Mouse (Mus musculus): ENCODE data around the gene Erg. TPM values are rescaled to one million over a fixed set of nuclear protein-coding genes. Genes with fewer than 3 reads are reported as not detected.

Gene Erg
- polyA plus RNA-seq, 1 experiment from 2014 or later = 1.1 TPM

DNA sequence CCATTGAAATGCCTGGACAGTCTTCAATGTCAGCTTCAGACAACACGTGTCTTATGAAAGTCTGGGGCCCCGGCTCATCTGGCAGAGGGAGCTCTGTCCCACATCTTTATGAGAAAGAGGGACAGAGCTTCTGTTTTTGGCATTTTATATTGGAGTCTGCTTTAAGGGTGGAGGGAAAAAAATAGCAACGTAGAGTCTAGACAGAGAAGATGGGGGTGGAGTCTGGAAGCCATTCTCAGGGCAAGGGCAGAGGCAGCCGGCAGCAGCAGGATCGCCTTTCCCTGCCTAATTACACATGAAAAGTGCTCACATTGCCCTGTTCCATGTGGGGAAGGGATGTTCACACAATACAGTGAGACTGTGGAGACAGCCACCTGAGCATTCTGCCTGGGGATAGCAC is 16.1 kb upstream of the Erg start:
- H3K9ac ChIP-seq = no peak overlapping the region
- ATAC-seq (ENCODE audit: low read depth) (no peak), DNase-seq (no peak)
- 64% methylated on average over 5 of the region's 5 CpGs for WGBS (ENCODE audit: insufficient replicate concordance)
- H3K36me3 ChIP-seq = no peaks in the 10 kb centered on the region
- H3K4me3 ChIP-seq (replicated peaks) = no peak overlapping the region
- no peak overlapping the region for H3K27ac ChIP-seq
- H3K9me3 ChIP-seq (replicated peaks) = no peaks in the 10 kb centered on the region
- H3K4me2 ChIP-seq = no peak overlapping the region
- no peaks in the 10 kb centered on the region for H3K27me3 ChIP-seq
- no peaks in the 10 kb centered on the region for H3K4me1 ChIP-seq (replicated peaks)

DNA sequence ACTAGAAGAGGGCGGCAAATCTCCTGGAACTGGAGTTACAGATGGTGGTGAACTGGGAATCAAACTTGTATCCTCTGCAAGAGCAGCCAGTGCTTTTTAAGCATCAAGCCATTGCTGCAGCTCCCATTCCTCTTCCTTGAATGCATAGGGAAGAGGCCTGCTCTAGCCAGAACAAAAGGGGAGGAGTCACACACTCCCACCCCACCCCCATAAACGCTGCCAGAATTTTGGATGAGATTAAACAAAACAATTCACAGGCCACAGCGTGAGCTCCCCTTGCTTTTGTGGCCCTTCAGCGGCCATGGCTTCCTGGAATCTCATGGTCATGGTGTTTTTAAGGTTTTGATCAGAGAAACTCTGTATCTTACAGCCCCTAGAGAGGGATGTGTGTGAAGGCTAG is 15.4 kb upstream of the Erg start:
- Histone ChIP-seq H3K4me2 (no peak overlapping the region), H3K4me1 (replicated peaks) (no peaks in the 10 kb centered on the region), H3K9ac (no peak overlapping the region), H3K9me3 (replicated peaks) (no peaks in the 10 kb centered on the region), H3K4me3 (replicated peaks) (no peak overlapping the region), H3K27ac (no peak overlapping the region), H3K36me3 (no peaks in the 10 kb centered on the region), H3K27me3 (no peaks in the 10 kb centered on the region)
- ATAC-seq (ENCODE audit: low read depth) (no peak), DNase-seq (no peak)
- 42% methylated on average over 4 of the region's 4 CpGs for WGBS (ENCODE audit: insufficient replicate concordance)

DNA sequence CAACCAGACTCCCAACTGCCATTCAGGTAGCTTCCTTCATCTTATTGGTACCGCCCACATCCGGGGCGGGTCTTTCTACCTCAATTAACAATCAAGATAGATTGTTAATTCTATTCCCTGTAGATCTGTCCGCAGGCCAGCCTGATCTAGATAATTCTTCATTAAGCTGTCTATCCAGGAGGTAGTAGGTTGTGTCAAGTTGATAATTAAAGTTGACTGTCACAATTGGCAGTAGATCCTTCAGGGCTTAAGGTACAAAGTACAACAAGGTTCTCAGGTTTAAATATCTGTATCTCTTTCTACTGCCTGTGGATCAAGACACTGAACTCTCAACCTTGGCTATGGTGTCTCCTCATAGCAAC is 14.8 kb upstream of the Erg start:
- H3K36me3 ChIP-seq = no peaks in the 10 kb centered on the region
- ATAC-seq (ENCODE audit: low read depth) = no peak
- H3K9ac ChIP-seq = no peak overlapping the region
- DNase-seq = no peak
- WGBS (ENCODE audit: insufficient replicate concordance) = 70% methylated on average over 4 of the region's 4 CpGs
- no peak overlapping the region for H3K27ac ChIP-seq
- no peaks in the 10 kb centered on the region for H3K27me3 ChIP-seq
- H3K9me3 ChIP-seq (replicated peaks) = no peaks in the 10 kb centered on the region
- H3K4me2 ChIP-seq = no peak overlapping the region
- no peaks in the 10 kb centered on the region for H3K4me1 ChIP-seq (replicated peaks)
- H3K4me3 ChIP-seq (replicated peaks) = no peak overlapping the region

DNA sequence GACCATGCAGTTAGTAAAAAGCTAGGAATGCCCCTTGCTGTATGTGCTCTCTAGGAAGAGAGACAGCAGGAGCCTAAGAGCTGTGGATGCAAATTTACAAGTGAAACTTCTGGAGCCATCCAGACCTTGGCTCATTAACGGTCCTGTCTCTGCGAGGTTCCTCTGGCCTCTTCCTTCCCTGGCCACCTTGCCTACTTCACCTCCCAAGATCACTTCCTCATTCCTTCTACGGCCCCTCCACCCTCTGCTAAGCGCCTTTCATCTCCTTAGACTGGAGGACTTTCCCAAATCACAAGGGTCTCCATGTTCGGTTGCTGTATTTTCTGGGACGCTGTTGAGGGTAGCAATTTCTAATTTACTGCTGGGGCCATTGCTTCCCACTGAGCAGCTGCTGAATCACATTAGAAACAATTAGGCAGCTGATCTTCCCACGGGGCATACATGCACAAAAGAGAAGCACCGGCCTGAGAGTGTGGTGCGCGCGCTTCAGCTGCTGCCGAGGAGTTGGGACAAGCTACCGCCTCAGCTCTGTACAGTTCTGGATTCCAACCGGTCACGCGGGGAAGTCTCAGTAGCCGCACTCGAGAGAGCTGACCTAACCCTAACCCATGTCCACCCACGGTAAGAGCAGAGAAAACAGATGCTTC is 14.3 kb upstream of the Erg start:
- H3K9me3 ChIP-seq (replicated peaks) = no peaks in the 10 kb centered on the region
- no peaks in the 10 kb centered on the region for H3K36me3 ChIP-seq
- no peaks in the 10 kb centered on the region for H3K27me3 ChIP-seq
- ATAC-seq (ENCODE audit: low read depth) (no peak), DNase-seq (no peak)
- no peak overlapping the region for H3K4me2 ChIP-seq
- H3K27ac ChIP-seq = no peak overlapping the region
- no peak overlapping the region for H3K9ac ChIP-seq
- no peaks in the 10 kb centered on the region for H3K4me1 ChIP-seq (replicated peaks)
- no peak overlapping the region for H3K4me3 ChIP-seq (replicated peaks)
- WGBS (ENCODE audit: insufficient replicate concordance) = 67% methylated on average over 19 of the region's 19 CpGs

DNA sequence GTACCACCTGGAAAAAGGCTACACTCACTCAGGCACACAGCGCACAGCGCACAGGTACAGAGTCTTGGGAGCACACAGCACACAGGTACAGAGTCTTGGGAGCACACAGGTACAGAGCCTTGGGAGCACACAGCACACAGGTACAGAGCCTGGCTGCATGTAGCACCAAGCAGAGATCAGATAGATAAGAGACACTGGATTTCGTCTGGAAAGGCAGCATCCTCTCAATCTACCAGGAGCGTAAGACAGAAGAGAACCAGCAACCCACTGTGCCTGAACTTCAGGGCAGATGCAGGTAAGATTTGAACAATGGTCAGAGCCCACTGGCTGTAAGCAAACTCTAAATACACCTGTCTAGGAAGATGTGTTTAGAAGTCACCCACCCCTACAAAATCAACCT is 12.5 kb upstream of the Erg start:
- no peak overlapping the region for H3K4me2 ChIP-seq
- ATAC-seq (ENCODE audit: low read depth) (no peak), DNase-seq (no peak)
- no peaks in the 10 kb centered on the region for H3K4me1 ChIP-seq (replicated peaks)
- H3K4me3 ChIP-seq (replicated peaks) = no peak overlapping the region
- H3K27me3 ChIP-seq = no peaks in the 10 kb centered on the region
- no peak overlapping the region for H3K27ac ChIP-seq
- no peaks in the 10 kb centered on the region for H3K36me3 ChIP-seq
- no peaks in the 10 kb centered on the region for H3K9me3 ChIP-seq (replicated peaks)
- 89% methylated on average over 4 of the region's 4 CpGs for WGBS (ENCODE audit: insufficient replicate concordance)
- H3K9ac ChIP-seq = no peak overlapping the region

DNA sequence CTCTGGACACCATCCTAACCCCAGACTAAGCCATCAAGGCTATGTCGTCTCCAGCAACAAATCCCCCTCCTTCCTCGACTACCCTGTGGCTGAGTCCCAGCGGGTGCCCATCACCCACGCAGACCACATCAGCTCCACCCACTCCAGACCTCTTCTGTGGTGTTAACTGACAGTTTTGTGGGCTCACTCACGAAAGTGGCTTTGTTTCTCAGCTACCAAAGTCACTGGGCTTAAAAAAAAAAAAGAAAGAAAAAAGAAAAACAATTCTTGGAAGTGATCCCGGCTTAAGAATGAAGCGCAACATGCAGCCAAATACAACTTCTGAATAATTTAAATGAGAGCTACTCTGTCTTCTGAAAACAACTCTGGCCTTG is 11.2 kb upstream of the Erg start:
- Histone ChIP-seq H3K27ac (no peak overlapping the region), H3K4me3 (replicated peaks) (no peak overlapping the region), H3K4me1 (replicated peaks) (no peaks in the 10 kb centered on the region), H3K4me2 (no peak overlapping the region), H3K9me3 (replicated peaks) (no peaks in the 10 kb centered on the region), H3K36me3 (no peaks in the 10 kb centered on the region), H3K27me3 (no peaks in the 10 kb centered on the region), H3K9ac (no peak overlapping the region)
- DNase-seq (no peak), ATAC-seq (ENCODE audit: low read depth) (no peak)
- WGBS (ENCODE audit: insufficient replicate concordance) = 57% methylated on average over 7 of the region's 7 CpGs

DNA sequence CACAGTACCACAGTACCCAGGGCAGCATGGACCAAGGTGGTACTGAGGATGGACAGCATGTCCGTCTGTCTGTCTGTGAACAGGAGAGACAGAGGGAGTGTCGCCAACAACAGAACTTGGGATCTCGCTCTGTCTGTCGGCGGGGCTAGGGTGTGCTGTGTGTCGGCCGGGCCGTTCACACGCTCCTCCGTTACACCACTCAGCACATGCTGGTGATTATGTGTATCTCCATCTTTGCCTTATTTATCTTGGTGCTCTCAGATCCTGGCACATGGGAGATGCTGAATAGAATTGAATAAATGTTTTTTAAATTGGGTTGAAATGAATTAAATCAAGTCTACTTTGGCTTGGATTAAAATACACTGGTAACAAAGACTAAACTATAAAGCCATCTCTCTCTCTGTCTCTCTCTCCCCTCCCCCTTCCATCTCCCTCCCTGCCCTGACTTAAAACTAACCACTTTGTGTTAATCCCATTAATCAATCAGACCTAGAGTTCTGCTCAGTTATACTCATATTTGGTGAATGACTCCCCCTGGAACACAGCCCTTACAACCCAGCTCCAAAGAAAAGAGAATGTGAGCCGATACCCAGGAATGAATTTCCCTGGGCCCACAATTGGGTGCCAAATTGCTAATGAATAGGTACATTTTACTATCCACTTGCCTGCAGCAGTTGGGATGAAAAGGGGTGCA is 10.6 kb upstream of the Erg start:
- Histone ChIP-seq H3K4me3 (replicated peaks) (no peak overlapping the region), H3K9ac (no peak overlapping the region), H3K4me2 (no peak overlapping the region), H3K36me3 (no peaks in the 10 kb centered on the region), H3K27me3 (no peaks in the 10 kb centered on the region), H3K9me3 (replicated peaks) (no peaks in the 10 kb centered on the region), H3K27ac (no peak overlapping the region), H3K4me1 (replicated peaks) (no peaks in the 10 kb centered on the region)
- DNase-seq (no peak), ATAC-seq (ENCODE audit: low read depth) (no peak)
- 85% methylated on average over 11 of the region's 11 CpGs for WGBS (ENCODE audit: insufficient replicate concordance)

GRCm38 (mm10) chr16:95588849-95589248 is 2.5 kb upstream of the Erg start:
- H3K27me3 ChIP-seq = peaks cover 53% of the 10 kb centered on the region
- H3K9me3 ChIP-seq (replicated peaks) = no peaks in the 10 kb centered on the region
- peaks cover 7% of the 10 kb centered on the region for H3K4me1 ChIP-seq (replicated peaks)
- H3K9ac ChIP-seq = no peak overlapping the region
- no peaks in the 10 kb centered on the region for H3K36me3 ChIP-seq
- no peak overlapping the region for H3K4me3 ChIP-seq (replicated peaks)
- ATAC-seq (ENCODE audit: low read depth) = no peak
- no peak overlapping the region for H3K4me2 ChIP-seq
- WGBS (ENCODE audit: insufficient replicate concordance) = 49% methylated on average over 5 of the region's 5 CpGs
- no peak for DNase-seq
- no peak overlapping the region for H3K27ac ChIP-seq

DNA sequence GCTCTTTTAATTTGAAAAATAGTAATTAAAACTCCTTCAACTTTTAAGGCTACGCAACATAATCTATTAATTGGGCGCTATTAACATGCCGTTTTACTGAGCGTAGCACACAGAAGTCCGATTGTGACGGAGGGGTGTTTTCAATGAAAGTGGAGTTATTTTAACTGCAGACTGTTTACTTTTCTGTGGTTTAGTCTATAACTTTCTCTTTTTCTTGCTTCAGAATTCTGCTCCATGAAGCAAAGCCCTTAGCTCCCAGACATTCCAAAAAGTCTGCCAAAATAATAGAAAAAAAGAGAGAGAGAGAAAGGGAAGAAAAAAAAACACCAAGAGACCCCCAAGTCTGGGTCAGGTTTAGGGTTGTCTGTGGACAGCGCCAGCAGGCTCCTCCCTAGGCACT is 333 bp upstream of the Erg start:
- peaks cover 66% of the 10 kb centered on the region for H3K27me3 ChIP-seq
- no peaks in the 10 kb centered on the region for H3K36me3 ChIP-seq
- WGBS (ENCODE audit: insufficient replicate concordance) = 51% methylated on average over 7 of the region's 7 CpGs
- H3K4me1 ChIP-seq (replicated peaks) = peaks cover 7% of the 10 kb centered on the region
- H3K27ac ChIP-seq = no peak overlapping the region
- no peak for DNase-seq
- no peak overlapping the region for H3K4me2 ChIP-seq
- no peak overlapping the region for H3K4me3 ChIP-seq (replicated peaks)
- H3K9me3 ChIP-seq (replicated peaks) = no peaks in the 10 kb centered on the region
- no peak for ATAC-seq (ENCODE audit: low read depth)
- no peak overlapping the region for H3K9ac ChIP-seq

GRCm38 (mm10) chr16:95585541-95586310 is 667 bp downstream of the Erg start:
- ATAC-seq (ENCODE audit: low read depth) (no peak), DNase-seq (no peak)
- H3K27ac ChIP-seq = no peak overlapping the region
- 1% methylated on average over 36 of the region's 36 CpGs for WGBS (ENCODE audit: insufficient replicate concordance)
- peak overlapping the region; percentile 40 for H3K4me3 ChIP-seq (replicated peaks)
- H3K4me1 ChIP-seq (replicated peaks) = peaks cover 7% of the 10 kb centered on the region
- H3K4me2 ChIP-seq = peak overlapping the region; percentile 48
- H3K36me3 ChIP-seq = no peaks in the 10 kb centered on the region
- no peak overlapping the region for H3K9ac ChIP-seq
- H3K9me3 ChIP-seq (replicated peaks) = no peaks in the 10 kb centered on the region
- peaks cover 70% of the 10 kb centered on the region for H3K27me3 ChIP-seq

DNA sequence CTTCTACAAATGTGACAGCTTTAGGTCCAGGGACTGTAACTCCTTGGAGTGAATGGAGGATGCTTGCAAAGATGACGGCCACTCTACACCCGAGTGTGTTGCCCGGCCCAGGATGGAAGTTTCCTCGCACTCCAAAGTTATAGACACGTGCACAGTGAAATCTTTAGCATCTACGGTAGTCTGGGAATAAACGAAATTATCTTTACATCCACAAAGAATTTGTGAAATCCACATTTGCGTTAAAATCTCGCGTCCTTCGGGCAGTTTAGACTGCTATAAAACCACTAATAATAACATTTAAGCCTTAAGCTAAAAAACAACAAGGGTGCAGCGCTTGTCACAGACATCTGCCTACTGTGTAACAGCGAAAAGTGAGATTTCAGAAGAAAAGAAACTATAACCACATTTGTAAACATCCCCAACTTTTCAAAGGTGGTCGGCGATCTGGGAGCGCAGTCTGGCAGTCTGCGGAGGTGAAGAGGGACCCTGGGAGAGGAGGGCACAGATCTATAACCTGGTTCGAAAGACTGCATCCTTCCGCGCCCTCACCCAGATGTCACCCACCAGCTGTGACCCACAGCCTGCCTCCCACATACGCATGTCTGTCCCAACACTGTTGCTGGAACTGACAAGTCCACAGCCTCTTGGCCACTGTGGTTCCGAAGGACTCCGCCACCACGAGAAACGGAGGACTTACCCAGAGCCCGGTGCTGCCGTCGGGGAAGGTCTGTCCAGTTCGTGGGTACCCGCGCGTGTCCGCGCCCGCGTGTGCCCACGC is 1.5 kb downstream of the Erg start:
- no peaks in the 10 kb centered on the region for H3K36me3 ChIP-seq
- H3K9me3 ChIP-seq (replicated peaks) = no peaks in the 10 kb centered on the region
- H3K27me3 ChIP-seq = peaks cover 67% of the 10 kb centered on the region
- H3K9ac ChIP-seq = no peak overlapping the region
- 15% methylated on average over 37 of the region's 37 CpGs for WGBS (ENCODE audit: insufficient replicate concordance)
- H3K27ac ChIP-seq = no peak overlapping the region
- peaks cover 7% of the 10 kb centered on the region for H3K4me1 ChIP-seq (replicated peaks)
- peak overlapping the region; percentile 40 for H3K4me3 ChIP-seq (replicated peaks)
- ATAC-seq (ENCODE audit: low read depth) (no peak), DNase-seq (no peak)
- peak overlapping the region; percentile 48 for H3K4me2 ChIP-seq
